8 mouse cellular contexts compared by ENCODE assay signal in genomic region chr3:131524779-131525178, GRCm38 (mm10). TPM values are rescaled to one million over a fixed set of nuclear protein-coding genes. Genes with fewer than 3 reads are reported as not detected.
DNase-seq lines count a peak whose midpoint lies in the region; ATAC-seq and TF ChIP-seq lines count a peak whose summit lies in the region.

No protein-coding gene starts in this region.

- H3K4me1 ChIP-seq in intestine, embryonic 14.5 days (replicated peaks; ENCODE audit: control insufficient read depth, insufficient read depth, low read length), result 0 out of 2 replicates have a peak, but pooled peaks cover 4% of the 10 kb centered on the region
- H3K4me1 ChIP-seq in intestine, embryonic 16.5 days (ENCODE audit: control insufficient read depth, insufficient read depth, low read length), result no peaks in the 10 kb centered on the region
- H3K4me1 ChIP-seq in ES-E14 (ENCODE audit: control insufficient read depth in 2 of 2, insufficient read depth in 2 of 2, low read length in 2 of 2, poor library complexity in 1 of 2), result peaks cover 0 to 2% of the 10 kb centered on the region in 2 experiments; a peak in 2 of 4 replicates
- H3K4me1 ChIP-seq in limb, embryonic 14.5 days (ENCODE audit: control insufficient read depth, insufficient read depth, low read length), result 0 out of 2 replicates have a peak, but pooled peaks cover 3% of the 10 kb centered on the region

- H3K36me3 ChIP-seq in intestine, embryonic 14.5 days (ENCODE audit: control insufficient read depth, insufficient read depth, low read length), result no peaks in the 10 kb centered on the region
- no peaks in the 10 kb centered on the region for H3K36me3 ChIP-seq in intestine, embryonic 16.5 days (ENCODE audit: control insufficient read depth, insufficient read depth, low read length)
- no peaks in the 10 kb centered on the region for H3K36me3 ChIP-seq in ES-E14 (ENCODE audit: control insufficient read depth, insufficient read depth, low read length, poor library complexity, severe bottlenecking)
- H3K36me3 ChIP-seq in limb, embryonic 14.5 days (ENCODE audit: control insufficient read depth, insufficient read depth, low read length), result no peaks in the 10 kb centered on the region

- intact Hi-C loops in heart, postnatal 36 days (cut with DNase I), result loop anchor here (1.0 kb wide), 1 partner anchor 204 kb away; no protein-coding TSS in a partner anchor

- no peaks in the 10 kb centered on the region for H3K9me3 ChIP-seq in intestine, embryonic 14.5 days (ENCODE audit: control insufficient read depth, low read length)
- no peaks in the 10 kb centered on the region for H3K9me3 ChIP-seq in intestine, embryonic 16.5 days (ENCODE audit: control insufficient read depth, low read length)
- H3K9me3 ChIP-seq in ES-E14 (ENCODE audit: control insufficient read depth, insufficient read depth, low read depth, low read length), result no peaks in the 10 kb centered on the region
- H3K9me3 ChIP-seq in limb, embryonic 14.5 days (ENCODE audit: control insufficient read depth, low read length), result no peaks in the 10 kb centered on the region

- H3K27ac ChIP-seq in intestine, embryonic 14.5 days (ENCODE audit: low read depth), result no peak overlapping the region
- H3K27ac ChIP-seq in intestine, embryonic 16.5 days (ENCODE audit: low read length), result no peak overlapping the region
- no peak overlapping the region for H3K27ac ChIP-seq in ES-E14 (ENCODE audit: insufficient read depth, low read depth, low read length, poor library complexity, severe bottlenecking)
- no peak overlapping the region for H3K27ac ChIP-seq in limb, embryonic 14.5 days (replicated peaks; ENCODE audit: low read depth, low read length)

- in situ Hi-C loops in ES-E14 (cut with MboI; ENCODE audit: low sequenced_read_pairs in 2 of 2, unreplicated experiment in 2 of 2), result no loop called here

- no peak for TF ChIP-seq POLR2A in limb, embryonic 14.5 days (IDR thresholded peaks at IDR 0.05; ENCODE audit: borderline replicate concordance, extremely low read depth, insufficient read depth, insufficient read length)

- H3K27me3 ChIP-seq in intestine, embryonic 14.5 days (replicated peaks; ENCODE audit: control insufficient read depth, insufficient read depth, low read length), result no peaks in the 10 kb centered on the region
- H3K27me3 ChIP-seq in intestine, embryonic 16.5 days (replicated peaks; ENCODE audit: control insufficient read depth, insufficient read depth, low read length), result no peaks in the 10 kb centered on the region
- H3K27me3 ChIP-seq in limb, embryonic 14.5 days (ENCODE audit: control insufficient read depth, insufficient read depth, low read length), result no peaks in the 10 kb centered on the region

- H3K4me3 ChIP-seq in intestine, embryonic 14.5 days (ENCODE audit: low read depth, low read length), result no peak overlapping the region
- no peak overlapping the region for H3K4me3 ChIP-seq in intestine, embryonic 16.5 days (ENCODE audit: low read length)
- no peak overlapping the region for H3K4me3 ChIP-seq in ES-E14 (ENCODE audit: insufficient read depth in 1 of 2, low read depth in 1 of 2, low read length in 2 of 2, poor library complexity in 1 of 2, severe bottlenecking in 1 of 2)
- H3K4me3 ChIP-seq in limb, embryonic 14.5 days (replicated peaks; ENCODE audit: low read length), result no peak overlapping the region

- no peak for ATAC-seq in intestine, embryonic 14.5 days (replicated peaks; ENCODE audit: low FRiP score, low TSS enrichment, low read depth)
- ATAC-seq in intestine, embryonic 16.5 days, result no peak
- ATAC-seq in limb, embryonic 14.5 days (ENCODE audit: low FRiP score, low read depth), result no peak

- H3K4me2 ChIP-seq in intestine, embryonic 14.5 days (ENCODE audit: low read length), result no peak overlapping the region
- no peak overlapping the region for H3K4me2 ChIP-seq in intestine, embryonic 16.5 days (ENCODE audit: low read depth, low read length)
- no peak overlapping the region for H3K4me2 ChIP-seq in limb, embryonic 14.5 days (replicated peaks; ENCODE audit: low read depth, low read length, severe bottlenecking)

- DNase-seq in intestine, embryonic 14.5 days (ENCODE audit: low spot score), result peak; percentile 63
- DNase-seq in ES-E14 (ENCODE audit: low read depth, low spot score), result peak; percentile 30
- DNase-seq in cerebellum, adult 9-11 months, result peak; percentile 16
- DNase-seq in heart, postnatal 36 days, result peak; percentile 38 to 64
- DNase-seq in limb, embryonic 14.5 days (ENCODE audit: low spot score), result peak; percentile 55
- DNase-seq in right cerebral cortex, postnatal 10 days (ENCODE audit: low spot score in 2 of 2), result peak; percentile 31 to 67
- no peak for DNase-seq in T-cell, adult 2 months (ENCODE audit: low spot score)

- no peak overlapping the region for H3K9ac ChIP-seq in intestine, embryonic 14.5 days (ENCODE audit: low read length)
- H3K9ac ChIP-seq in intestine, embryonic 16.5 days (ENCODE audit: low read depth, low read length), result no peak overlapping the region
- no peak overlapping the region for H3K9ac ChIP-seq in ES-E14 (ENCODE audit: insufficient read depth, low read depth, low read length, poor library complexity, severe bottlenecking)
- H3K9ac ChIP-seq in limb, embryonic 14.5 days (ENCODE audit: low read depth, low read length, severe bottlenecking), result no peak overlapping the region

- 32% methylated on average over 11 of the region's 11 CpGs for WGBS in intestine, embryonic 14.5 days
- 28% methylated on average over 11 of the region's 11 CpGs for WGBS in intestine, embryonic 16.5 days
- 21% methylated on average over 11 of the region's 11 CpGs for WGBS in limb, embryonic 14.5 days

TF ChIP-seq in ES-E14, 5 proteins besides CTCF, POLR2A, EP300 and RAD21:
- TF ChIP-seq ZC3H11A (IDR thresholded peaks at IDR 0.05; ENCODE audit: borderline replicate concordance, low read depth, low read length), result no peak
- no peak for TF ChIP-seq MAFK (IDR thresholded peaks at IDR 0.05; ENCODE audit: insufficient read depth, low read depth, low read length)
- no peak for TF ChIP-seq ZNF384 (IDR thresholded peaks at IDR 0.05; ENCODE audit: low read depth, low read length)
- TF ChIP-seq HCFC1 (IDR thresholded peaks at IDR 0.05; ENCODE audit: borderline replicate concordance, insufficient read depth, low read length), result no peak
- TF ChIP-seq CHD2 (IDR thresholded peaks at IDR 0.05; ENCODE audit: low read depth, low read length), result no peak
TF ChIP-seq in ES-E14: peak in this region for 0.

RNA-seq across cellular contexts. Expression of gene Sgms2, which starts 33.6 kb away (rescaled TPM):
- 12.4 and 15.9 TPM in 2 replicates for polyA plus RNA-seq in intestine, embryonic 14.5 days (2014; fragmentation: Nextera tagmentation; extraction: Ambion mirVana)
- 18.4 and 19.9 TPM in 2 replicates for polyA plus RNA-seq in intestine, embryonic 16.5 days (2015; fragmentation: Nextera tagmentation; extraction: Ambion mirVana)
- total RNA-seq in ES-E14 (2012; rRNA removed), result 2.1 and 2.8 TPM in 2 replicates
- total RNA-seq in heart, postnatal 36 days (2021), result 1 to 10 TPM; 1.4 to 3.2 TPM
- polyA plus RNA-seq in limb, embryonic 14.5 days (2012; rRNA removed), result 19.5 and 20.0 TPM in 2 replicates
- 16.6 and 18.7 TPM in 2 replicates for polyA plus RNA-seq in limb, embryonic 14.5 days (2014; fragmentation: Nextera tagmentation; extraction: Ambion mirVana)

RNA-seq across cellular contexts. Expression of gene Papss1, which starts 39.8 kb away (rescaled TPM):
- polyA plus RNA-seq in intestine, embryonic 14.5 days (2014; fragmentation: Nextera tagmentation; extraction: Ambion mirVana), result 133 and 146 TPM in 2 replicates
- polyA plus RNA-seq in intestine, embryonic 16.5 days (2015; fragmentation: Nextera tagmentation; extraction: Ambion mirVana), result 177 and 186 TPM in 2 replicates
- 8.2 and 12.8 TPM in 2 replicates for total RNA-seq in ES-E14 (2012; rRNA removed)
- 10 to 100 TPM; 10.8 to 14.1 TPM for total RNA-seq in heart, postnatal 36 days (2021)
- 115 and 117 TPM in 2 replicates for polyA plus RNA-seq in limb, embryonic 14.5 days (2012; rRNA removed)
- polyA plus RNA-seq in limb, embryonic 14.5 days (2014; fragmentation: Nextera tagmentation; extraction: Ambion mirVana), result 135 and 144 TPM in 2 replicates
